Mouse (Mus musculus) frontal cortex, adult 2 months (tissue): Measurements from ENCODE around the gene Klk13. TPM values are rescaled to one million over a fixed set of nuclear protein-coding genes. Genes with fewer than 3 reads are reported as not detected.
"Not testable (repeated sequence)": the region's sequence is repeated elsewhere in the genome, so short reads cannot be mapped to it uniquely, and the experiment has no call there.

Source experiments
- DNase-seq, 2 experiments: peaks; one replicate each; pipeline ENCODE4 v3.0.0; 2022; ENCODE audit warnings: low spot score in 1 of 2; ENCODE audit errors: extremely low spot score in 1 of 2
- polyA plus RNA-seq: library from polyadenylated mRNA; depleted of rRNA; stranded (reverse); fragments of >200 nt; gene quantifications from 2 replicates; pipeline ENCODE4 v1.2.3, GENCODE M21; 2012; rRNA removed

Klk13 gene
- polyA plus RNA-seq = 0.36 TPM in 1 of 2 replicates, not detected in the other

- no peak for DNase-seq
Observed at GRCm38 (mm10) chr7:43712267-43712666, at the start of gene Klk13. TSS of gene Klk13 (plus strand) at chr7:43712567.

DNA sequence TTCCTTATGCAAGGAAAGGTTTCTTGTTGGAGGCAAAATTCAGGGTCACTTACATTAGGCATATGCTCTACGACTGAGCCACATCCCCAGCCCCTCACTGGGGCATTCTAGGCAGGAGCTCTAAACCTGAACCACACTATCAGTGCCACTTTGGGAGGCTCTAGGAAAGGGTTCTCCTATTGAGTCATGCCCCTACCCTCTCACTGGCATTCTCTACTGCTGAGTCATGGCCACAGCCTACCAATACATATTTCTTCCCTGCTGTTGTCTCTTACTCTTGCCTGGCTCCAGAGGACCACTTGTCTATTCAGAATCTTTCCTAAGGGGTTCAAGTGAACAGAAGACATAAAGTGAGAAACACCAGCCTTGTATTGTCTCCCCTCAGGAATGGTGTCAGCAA lies 49.6 kb upstream of the Klk13 start:
- no peak for DNase-seq

DNA sequence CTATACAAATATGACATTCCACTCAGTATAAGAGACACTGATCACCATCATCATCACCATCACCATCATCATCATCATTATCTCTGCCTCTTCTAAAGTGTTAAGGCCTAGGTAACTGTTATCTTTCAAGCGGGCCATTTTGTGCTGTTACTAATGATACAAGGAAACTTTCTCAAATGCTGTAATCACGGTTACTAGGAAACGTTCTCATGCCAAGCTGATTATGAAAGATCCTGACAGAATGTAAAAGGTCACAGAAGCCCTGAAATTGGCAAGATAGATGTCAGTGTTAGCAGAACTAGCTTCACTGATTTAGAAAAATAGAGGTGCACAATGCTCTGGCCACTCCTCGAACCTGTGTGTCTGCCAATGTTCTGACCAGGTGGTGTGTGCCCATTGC lies 45.1 kb upstream of the Klk13 start:
- DNase-seq = not testable (repeated sequence)

GRCm38 (mm10) chr7:43668582-43668981 lies 43.8 kb upstream of the Klk13 start:
- no peak for DNase-seq

GRCm38 (mm10) chr7:43671064-43671808 lies 41.1 kb upstream of the Klk13 start:
- no peak for DNase-seq

- peak; percentile 95 to 96 for DNase-seq
Observed at GRCm38 (mm10) chr7:43671809-43672580, 40.4 kb upstream of the Klk13 start, which contains the start of gene Ctu1. TSS of gene Ctu1 (plus strand) at chr7:43672016.

GRCm38 (mm10) chr7:43672581-43673260 lies 39.6 kb upstream of the Klk13 start:
- DNase-seq = no peak

DNA sequence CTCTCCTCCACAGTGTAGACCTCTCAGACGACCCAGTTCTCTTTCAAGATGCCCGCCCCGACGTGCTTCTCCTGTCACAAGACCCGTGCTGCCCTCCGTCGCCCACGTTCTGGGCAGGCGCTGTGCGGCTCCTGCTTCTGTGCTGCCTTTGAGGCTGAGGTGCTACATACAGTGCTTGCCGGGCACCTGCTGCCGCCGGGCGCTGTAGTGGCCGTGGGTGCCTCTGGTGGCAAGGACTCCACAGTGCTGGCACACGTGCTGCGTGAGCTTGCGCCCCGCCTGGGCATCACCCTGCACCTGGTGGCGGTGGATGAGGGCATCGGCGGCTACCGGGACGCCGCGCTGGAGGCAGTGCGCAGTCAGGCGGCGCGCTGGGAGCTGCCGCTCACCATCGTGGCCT lies 37.3 kb upstream of the Klk13 start:
- DNase-seq = no peak

DNA sequence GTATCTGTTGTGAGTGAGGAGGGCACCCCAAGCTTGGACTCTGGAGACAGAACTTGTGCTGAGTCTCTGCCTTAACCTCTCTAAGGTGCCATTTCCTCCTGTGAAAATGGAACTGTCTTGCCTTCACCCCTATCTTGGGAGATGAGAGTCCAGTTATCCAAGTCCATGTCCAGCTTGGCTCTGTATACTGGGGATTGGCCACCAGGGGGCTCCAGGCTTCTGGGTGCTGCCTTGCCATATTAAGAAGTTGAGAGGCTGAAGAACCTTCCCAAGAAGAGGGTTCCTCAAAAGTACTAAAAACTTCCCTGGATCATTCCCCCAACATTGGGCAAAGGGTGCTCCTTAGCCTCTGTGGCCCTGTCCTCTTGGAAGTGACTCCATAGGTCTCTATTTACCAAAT lies 33.9 kb upstream of the Klk13 start:
- DNase-seq = peak in 1 of 2 experiments; percentile 62

DNA sequence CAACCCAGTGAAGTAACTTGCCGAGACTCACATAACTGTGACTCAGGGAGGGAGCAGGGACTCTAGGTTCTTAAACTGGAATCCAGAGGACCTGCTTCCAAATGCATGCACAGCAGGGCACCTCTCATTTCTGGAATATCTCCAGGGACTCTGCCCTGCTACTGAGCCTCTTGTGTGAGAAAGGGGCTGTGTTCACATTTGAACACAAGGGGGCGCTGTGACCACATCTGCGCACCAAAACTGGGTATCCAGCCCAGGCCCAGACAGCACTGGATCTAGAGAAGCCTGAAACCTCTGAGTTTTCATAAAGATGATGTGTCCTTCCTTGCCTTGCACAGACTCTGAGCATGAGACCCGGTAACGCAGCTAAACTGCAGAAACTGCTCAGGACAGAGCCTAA lies 31.4 kb upstream of the Klk13 start:
- peak in 1 of 2 experiments; percentile 82 for DNase-seq

GRCm38 (mm10) chr7:43682511-43682910 lies 29.9 kb upstream of the Klk13 start:
- not testable (repeated sequence) for DNase-seq

DNA sequence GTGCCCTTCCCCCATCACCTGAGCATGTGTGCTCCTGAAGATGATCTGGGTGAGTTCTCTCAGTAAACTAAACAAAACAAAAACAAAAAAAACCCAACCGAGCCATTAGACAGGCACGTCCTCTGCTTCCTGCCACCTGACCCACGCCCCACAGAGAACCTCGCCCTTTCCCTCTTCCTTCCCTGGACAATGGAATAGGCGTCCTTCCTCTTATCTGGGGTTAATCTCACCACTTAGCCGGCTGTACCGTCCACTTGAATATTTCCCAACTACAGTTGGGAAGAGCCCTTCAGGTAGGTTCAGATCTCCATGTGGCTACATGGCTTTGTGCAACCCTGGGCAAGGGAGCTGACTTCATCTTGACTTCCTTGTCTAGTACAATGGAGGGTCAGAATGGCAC lies 27.3 kb upstream of the Klk13 start:
- DNase-seq = no peak

DNA sequence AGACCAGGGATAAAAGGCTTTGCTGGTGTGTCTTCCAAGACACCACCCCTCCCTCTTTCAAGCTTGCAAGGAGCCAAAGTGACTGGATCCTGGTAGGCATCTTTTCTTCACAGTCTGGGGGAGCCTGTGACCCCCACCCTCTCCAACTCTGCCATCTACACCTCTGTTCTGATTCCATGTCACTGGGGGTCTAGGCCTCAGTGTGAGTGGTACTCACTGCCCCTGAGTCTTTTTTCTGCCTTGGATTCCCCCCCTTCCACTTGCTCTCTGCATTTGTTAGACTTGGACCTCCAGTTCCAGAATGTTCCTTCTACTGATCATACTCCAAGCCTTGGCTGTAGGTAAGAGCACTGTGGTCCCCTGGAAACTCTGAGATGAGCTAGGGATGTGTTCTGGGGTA lies 22.2 kb upstream of the Klk13 start, which contains the start of gene Klk14:
Klk14 (plus strand) TSS at position 301 of the 400 bp plus-strand sequence.
- no peak for DNase-seq

DNA sequence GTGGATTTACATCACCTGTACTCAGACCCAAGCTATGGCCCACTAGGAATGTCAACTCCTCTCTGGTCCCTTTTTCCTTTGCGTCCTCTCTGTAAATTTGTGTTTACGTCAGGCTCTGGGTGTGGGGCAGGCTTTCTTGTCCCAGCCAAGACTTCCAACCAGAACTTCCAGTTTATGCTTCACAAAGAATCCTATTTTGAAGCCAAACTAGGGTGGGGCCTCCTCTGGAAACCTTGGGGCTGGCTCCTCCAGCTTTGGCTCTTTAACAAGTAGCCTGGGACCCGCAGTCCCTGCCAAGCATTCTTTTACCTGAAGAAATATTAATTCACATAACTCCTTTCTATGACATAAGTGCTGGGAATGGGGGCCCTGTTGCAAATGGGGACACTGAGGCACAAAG lies 2.3 kb upstream of the Klk13 start:
- DNase-seq = no peak

GRCm38 (mm10) chr7:43712917-43713316 lies 550 bp downstream of the Klk13 start:
- DNase-seq = no peak

- DNase-seq = no peak
Observed at GRCm38 (mm10) chr7:43713741-43714351, 1.5 kb downstream of the Klk13 start.

DNA sequence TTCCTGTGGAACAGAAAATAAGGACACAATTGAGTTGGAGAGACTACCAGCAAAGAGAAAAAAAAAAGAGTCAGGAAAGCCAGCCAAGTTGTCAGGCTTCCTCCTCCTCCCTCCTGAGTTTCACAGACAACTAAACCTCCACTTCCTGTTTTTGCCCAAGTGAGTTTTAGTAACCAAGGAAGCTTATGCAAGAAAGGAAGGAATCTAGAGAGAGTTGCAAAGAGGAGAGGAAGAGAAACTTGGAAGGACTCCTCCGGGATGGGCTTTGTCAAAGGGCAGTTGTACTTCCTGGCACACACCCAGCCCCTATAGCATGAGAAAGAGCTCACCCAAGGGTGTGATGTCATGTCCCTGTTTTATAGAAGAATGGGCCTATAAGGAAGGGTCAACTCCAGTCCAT lies 35.4 kb downstream of the Klk13 start:
- DNase-seq = peak in 1 of 2 experiments; percentile 31

- no peak for DNase-seq
Observed at GRCm38 (mm10) chr7:43752806-43753205, 40.4 kb downstream of the Klk13 start.

DNA sequence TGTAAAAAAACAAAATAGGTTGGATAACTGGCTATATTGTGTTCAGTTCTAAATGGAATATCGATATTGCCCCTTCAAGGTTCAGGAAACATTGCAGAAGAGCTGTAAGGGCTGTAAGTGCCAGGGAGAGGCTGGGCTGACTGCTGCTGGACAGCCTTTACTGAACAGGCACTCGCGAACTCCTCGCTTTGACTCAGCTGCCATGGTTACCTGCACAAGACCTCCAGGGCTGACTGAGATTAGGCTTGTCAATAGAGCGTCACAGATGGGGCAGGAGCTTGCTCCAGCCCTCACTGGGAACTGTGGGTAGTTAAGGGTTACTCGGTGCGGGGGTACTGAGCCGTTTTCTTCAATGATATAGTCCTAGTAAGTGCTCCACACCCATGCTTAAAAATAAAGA lies 54.1 kb downstream of the Klk13 start:
- no peak for DNase-seq

DNA sequence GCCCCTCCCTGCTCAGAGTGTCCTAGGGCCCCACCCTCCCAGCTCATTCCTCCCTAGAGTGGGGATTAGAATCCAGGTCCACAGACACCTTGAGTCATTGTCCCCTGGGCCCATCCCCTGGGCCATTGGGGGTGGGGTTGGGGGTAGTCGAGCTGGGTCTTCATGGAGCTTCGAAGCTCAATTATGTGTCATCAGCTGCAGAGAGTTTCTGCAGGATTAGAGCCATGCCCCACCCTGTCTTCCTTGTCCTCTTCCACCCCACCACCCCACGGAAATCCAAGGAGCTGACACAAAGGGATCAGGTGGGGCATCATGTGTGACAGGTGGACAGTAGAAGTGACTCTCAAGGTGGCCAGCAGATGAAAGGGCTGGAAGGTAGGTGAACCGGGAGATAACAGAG lies 56.2 kb downstream of the Klk13 start, which contains the start of gene Klk12:
Klk12 (plus strand) TSS at position 301 of the 400 bp plus-strand sequence.
- DNase-seq = no peak

GRCm38 (mm10) chr7:43769636-43770035 lies 57.3 kb downstream of the Klk13 start:
- DNase-seq = no peak
